Mouse (Mus musculus) mouse trophoblast stem cell (cell line): ENCODE data around the gene Slc15a4.

ENCODE experiments used
- in situ Hi-C, 2 experiments: fragments of 300-500 bp; cut with MseI, MboI; formaldehyde crosslinking; loops; 2 replicates in 1 of 2; 3 replicates in 1 of 2; pipeline ENCODE4 v1.15.1; 2025

The Slc15a4 gene

DNA sequence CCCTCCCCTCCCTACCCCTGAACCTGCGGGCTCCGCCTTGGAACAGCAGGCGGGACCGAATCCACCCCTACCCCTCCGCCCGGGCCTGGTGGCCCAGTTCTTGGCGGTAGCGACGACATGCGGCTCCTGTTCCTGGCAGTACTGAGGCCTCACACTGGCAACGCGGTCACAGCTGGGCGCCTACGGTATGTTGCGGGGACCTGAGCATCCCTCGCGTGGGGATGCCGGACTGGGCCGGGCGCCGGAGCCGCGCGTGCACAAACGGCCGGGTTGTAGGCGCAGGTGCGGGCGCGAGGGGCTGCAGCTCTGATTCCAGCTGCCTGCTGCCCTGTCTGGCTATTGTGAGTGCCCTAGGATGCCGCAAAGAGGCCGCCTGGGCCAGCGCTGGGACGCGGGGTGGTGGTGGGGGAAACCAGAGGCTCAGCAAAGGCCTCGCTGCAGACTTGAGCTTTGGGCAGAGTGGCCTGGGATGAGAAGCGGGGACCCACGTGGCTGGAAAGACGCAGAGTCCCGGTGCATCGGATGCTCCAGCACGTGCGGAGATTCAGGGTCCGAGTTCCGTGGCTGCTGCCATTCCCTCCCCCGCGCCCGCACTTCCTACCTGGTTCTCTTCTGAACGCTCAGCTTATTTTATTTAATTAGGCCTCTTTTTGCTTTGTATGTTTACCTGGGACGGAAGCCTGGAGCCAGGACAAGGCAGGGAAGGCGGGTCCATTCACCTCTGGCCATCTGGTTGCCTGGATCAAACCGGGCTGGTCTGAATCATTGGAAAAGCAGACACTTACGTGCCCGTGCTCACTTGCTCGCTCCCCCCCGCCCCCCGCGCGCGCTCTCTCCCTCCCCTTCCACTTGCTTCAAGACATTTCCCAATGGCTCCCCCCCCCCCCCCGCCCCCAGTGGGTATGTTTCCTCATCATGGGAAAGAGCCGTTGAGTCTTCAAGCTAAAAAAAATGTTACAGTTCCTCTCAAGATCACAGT lies at the start of gene Slc15a4, which contains the start of gene Glt1d1:
TSS of gene Slc15a4 (minus strand) at position 731 of the 979 bp plus-strand sequence.
TSS of gene Glt1d1 (plus strand) at position 96 of the 979 bp plus-strand sequence.
- in situ Hi-C loops = no loop called here

DNA sequence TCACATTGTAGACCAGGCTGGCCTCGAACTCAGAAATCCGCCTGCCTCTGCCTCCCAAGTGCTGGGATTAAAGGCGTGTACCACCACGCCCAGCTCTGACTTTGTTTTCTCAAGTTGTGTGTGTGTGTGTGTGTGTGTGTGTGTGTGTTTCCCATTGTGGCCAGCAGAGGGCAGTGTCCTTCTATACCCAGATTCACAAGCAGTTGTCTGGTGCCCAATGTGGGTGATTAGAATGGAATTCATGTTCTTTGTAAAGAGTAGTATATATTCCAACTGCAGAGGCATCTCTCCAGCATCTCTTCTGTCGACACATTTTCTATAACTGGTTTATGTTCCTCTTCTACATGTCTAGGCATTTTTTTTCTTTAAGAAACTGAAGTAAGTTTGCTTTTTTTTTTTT lies 45.8 kb upstream of the Slc15a4 start:
- in situ Hi-C loops = no loop called here

- in situ Hi-C loops = no loop called here
These were observed 44.9 kb upstream of the Slc15a4 start for GRCm38 (mm10) chr5:127677561-127677960.

DNA sequence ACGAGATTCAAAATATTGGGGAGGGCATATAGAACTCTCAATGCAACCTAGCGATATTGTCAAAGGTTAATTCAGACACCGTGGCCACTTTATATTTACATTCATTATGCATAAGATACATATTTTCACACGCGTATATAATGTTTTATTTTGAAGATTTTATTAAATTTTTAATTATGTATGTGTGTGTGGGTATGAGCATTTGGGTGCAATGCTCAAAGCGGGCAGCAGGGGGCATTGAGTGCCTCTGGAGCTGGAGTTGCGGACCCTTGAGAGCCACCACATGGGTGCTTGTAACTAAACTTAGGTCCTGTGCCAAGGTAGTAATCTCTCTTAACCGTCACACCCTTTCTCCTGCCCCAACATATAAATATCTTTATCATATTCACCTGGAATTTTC lies 41.2 kb upstream of the Slc15a4 start:
- in situ Hi-C loops = no loop called here

GRCm38 (mm10) chr5:127660979-127661378 lies 28.3 kb upstream of the Slc15a4 start:
- in situ Hi-C loops = no loop called here

- in situ Hi-C loops = no loop called here
These were observed 27.6 kb upstream of the Slc15a4 start for GRCm38 (mm10) chr5:127660267-127660666.

DNA sequence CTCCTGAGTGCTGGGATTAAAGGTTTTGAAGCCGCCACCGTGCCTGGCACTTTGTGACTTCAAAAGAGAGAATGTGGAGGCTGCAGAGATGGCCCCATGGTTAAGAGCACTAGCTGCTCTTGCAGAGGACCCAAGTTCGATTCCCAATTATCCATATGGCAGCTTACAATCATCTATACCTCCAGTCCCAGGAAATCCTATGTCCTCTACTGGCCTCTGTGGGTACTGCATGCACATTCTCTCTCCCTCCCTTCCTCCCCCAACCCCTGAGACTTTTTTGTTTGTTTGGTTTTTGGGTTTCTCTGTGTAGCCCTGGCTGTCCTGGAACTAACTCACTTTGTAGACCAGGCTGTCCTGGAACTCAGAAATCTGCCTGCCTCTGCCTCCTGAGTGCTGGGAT lies 26.6 kb upstream of the Slc15a4 start:
- in situ Hi-C loops = no loop called here

- in situ Hi-C loops = no loop called here
These were observed 25.6 kb upstream of the Slc15a4 start for GRCm38 (mm10) chr5:127658257-127658656.

DNA sequence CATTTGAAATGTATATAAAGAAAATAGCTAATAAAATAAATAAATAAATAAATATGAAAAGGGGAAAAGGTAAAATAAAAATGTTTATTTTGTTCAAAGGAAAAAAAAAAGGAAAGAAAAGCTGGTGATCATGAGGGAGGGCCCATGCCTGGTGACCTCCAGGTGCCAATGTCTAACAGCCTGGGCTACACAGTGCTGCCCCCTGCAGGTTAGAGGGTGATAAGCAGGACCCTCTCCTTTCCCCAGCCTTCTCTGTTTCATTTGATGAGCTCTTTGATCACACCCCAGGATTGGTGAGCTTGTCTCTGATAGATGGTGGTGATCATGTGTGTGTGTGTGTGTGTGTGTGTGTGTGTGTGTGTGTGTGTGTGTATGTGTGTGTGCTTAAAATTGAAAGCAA lies 16.4 kb upstream of the Slc15a4 start:
- in situ Hi-C loops = no loop called here

- in situ Hi-C loops = no loop called here
These were observed 15.3 kb upstream of the Slc15a4 start for GRCm38 (mm10) chr5:127648046-127648445.

DNA sequence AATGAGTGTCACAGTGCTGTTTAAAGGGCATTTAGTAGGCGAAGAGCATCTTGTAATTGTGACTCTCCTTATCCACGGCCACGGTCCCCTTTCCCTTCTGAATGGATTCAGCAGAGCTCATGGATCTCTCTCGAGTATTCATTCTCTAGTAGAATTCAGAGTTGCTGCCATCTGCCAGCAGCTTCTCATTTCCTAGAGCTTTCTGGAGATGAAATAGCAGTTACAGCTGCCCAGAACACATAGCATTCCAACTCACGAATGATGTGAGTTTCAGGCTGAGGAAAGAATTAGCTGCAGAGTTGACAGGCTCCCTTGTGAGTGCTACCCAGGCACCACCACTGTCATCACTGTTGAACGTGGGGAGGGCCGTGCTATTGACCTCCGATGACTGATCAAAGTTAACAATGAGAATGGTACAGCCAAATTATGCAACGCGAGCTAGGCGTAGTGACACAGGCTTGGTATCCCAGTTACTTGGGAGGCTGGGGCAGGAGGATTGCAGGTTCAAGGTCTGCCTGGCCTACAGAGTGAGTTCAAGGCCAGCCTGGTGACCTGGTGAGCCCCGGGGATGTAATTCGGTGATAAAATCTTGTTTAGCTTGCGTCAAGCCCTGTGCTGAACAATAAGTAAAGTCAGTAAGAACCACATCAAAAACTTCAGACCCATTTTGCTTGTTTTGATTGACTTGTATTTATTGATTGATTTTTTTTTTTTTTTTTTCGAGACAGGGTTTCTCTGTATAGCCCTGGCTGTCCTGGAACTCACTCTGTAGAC lies 8.7 kb upstream of the Slc15a4 start:
- in situ Hi-C loops = no loop called here

DNA sequence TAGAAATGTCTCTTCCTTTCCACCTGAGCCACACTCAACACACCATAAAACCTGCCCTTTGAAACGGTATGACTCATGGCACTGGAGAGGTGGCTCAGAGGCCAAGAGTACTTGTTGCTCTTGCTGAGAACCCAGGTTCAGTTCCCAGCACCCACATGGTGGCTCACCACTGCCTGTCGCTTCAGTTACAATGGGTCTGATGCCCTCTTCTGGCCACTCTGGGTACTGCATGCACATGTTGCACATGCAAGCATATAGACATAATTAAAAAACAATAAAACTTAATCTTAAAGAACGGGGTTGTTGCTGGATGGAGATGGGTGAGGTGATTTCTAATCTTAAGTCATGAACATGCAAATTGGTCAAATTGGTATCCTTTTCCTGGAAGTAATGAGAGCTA lies 7.7 kb upstream of the Slc15a4 start:
- in situ Hi-C loops = no loop called here

DNA sequence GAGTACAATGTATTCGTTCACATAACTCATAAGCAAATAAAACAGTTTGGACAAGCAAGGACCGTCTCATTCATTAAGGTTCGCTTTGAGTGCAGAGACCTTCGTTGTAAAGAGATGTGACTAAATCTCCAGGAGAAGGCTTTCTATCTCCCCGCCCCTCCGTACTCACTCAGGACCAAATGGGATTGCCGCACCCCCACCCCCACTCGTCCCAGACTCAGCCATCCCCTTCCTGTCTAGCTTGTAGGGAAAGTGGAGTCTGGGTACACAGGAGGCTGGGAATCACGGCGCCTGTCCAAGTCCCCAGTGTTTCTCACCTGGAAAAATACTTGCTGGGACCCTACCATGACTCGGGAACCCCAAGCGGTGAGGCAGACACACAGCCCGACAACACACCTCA lies 6.9 kb upstream of the Slc15a4 start:
- in situ Hi-C loops = no loop called here

DNA sequence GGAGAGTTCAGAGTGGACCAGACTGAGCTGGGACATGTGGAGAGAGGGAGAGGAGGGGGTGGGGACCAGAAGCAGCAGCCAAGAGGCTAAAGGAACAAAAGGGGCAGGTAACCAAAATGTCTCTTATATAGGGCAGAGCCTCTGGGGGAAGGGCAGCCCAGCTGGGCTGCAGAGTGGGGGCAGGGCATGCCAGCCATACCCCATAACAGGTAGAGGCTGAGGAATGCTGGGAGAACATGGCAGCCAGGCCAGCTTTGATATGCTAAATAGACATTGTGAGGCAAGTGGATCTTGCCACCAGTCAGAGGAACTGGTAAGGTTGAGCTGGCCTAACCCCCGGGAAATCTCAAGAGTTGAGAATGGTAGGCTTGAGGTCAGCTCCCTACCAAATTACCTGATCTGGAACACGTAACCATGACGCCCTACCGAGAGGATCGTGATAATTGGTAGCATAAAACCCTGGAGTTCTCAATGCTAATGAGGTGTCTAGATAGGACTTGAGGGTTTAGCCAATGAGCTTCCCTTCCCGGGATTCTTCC lies 6.4 kb upstream of the Slc15a4 start:
- in situ Hi-C loops = no loop called here

DNA sequence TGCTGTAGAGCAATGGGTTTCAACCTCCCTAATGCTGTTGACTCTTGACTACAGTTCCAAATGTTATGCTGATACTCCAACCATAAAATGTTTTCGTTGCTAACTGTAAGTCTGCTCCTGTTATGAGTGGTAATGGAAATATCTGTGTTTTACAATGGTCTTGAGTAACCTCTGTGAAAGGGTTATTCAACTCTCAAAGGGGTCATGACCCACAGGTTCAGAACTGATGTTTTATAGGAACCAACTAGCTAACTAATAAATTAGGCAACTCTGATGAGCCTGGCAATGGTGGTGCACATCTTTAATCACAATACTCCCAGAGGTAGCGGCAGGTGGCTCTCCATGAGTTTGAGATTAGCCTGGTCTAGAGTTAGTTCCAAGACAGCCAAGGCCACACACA lies 5.5 kb upstream of the Slc15a4 start:
- in situ Hi-C loops = no loop called here

DNA sequence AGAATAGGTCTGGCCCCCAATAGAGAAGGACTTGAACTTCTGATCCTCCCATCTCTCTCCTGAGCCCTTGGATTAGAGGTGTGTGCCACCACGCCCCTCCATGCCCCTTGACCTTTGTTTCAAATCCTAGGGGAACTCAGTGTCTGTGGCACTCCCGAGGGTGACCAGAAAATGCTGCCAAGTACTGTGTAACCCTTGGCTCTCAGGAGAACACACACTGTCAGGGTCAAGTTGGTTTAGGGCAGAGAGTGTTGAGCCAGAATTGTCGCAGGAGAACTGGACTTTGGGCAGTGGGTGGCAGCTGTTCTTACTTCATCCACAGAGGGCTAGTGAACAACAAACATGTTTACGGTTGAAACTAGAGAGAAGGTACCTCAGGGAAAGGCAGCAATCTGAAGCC lies 4.9 kb upstream of the Slc15a4 start:
- in situ Hi-C loops = no loop called here

DNA sequence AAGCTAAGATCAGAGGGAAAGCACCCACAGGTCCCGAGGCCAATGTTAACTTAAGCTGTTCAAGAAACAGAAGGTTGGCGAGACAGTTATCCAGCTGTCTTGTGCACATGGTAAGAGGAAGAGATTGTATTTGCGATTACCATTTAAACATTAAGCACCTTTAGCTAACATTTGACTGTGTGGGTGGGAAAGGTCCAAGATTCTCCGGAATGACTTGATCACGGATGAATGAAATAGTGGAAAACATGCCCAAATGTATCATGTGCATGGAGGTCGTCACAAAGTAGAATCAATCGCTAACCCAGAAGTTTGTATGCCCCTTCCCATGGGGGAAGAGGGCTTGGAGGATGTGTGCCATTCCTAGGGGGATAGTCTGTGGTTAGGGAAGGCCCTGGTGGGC lies 969 bp upstream of the Slc15a4 start:
- in situ Hi-C loops = no loop called here

DNA sequence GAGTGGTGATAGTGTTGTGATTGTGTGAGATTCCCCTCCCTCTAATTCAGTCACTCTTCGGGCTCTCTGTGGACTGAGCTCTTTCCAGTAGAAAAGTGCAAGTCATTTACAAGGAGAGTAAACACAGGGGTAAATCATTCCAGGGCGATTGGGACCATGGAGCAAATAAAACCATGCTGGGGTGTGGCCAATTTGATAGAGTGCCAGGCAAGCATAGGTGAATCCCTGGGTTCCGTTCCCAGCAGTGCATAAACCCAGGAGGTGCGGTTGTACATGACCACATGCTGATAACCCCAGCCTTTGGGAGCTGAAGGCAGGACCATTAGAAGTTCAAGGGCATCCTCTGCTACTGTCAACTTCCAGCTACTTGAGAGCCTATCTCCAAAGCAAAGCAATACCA lies 491 bp upstream of the Slc15a4 start:
- in situ Hi-C loops = no loop called here

DNA sequence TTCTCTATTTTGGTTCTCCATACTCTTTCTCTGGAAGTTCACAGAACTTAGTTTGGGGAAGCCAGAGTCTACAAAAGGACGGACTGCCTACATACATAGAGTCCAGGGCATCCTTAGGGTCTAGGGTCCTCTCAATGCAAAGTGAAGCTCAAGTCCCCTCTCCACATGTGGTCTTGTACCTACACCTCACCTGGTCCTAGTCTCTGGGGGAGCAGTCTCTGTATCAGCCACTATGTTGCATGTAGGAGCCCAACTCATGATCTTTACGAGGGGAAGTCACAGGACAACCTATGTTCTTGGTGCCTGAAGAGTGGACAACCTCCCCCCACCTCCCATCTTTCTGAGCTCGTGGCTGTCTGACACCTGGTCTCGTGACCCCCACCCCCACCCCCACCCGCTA lies 1.0 kb downstream of the Slc15a4 start:
- in situ Hi-C loops = no loop called here

DNA sequence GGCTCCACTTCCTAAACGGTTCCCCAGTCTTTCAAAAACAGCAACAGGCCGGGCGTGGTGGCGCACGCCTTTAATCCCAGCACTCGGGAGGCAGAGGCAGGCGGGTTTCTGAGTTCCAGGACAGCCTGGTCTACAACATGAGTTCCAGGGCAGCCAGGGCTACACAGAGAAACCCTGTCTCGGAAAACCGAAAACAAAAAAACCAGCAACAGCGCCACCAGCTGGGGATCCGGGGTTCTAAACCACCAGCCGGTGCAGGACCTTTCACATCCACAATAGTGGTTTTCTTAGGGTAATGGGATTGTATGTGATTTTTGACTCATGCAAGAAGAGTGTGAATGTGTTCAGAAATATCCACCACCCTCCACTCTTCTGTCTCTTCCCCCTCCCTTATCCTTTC lies 5.5 kb downstream of the Slc15a4 start:
- in situ Hi-C loops = no loop called here

DNA sequence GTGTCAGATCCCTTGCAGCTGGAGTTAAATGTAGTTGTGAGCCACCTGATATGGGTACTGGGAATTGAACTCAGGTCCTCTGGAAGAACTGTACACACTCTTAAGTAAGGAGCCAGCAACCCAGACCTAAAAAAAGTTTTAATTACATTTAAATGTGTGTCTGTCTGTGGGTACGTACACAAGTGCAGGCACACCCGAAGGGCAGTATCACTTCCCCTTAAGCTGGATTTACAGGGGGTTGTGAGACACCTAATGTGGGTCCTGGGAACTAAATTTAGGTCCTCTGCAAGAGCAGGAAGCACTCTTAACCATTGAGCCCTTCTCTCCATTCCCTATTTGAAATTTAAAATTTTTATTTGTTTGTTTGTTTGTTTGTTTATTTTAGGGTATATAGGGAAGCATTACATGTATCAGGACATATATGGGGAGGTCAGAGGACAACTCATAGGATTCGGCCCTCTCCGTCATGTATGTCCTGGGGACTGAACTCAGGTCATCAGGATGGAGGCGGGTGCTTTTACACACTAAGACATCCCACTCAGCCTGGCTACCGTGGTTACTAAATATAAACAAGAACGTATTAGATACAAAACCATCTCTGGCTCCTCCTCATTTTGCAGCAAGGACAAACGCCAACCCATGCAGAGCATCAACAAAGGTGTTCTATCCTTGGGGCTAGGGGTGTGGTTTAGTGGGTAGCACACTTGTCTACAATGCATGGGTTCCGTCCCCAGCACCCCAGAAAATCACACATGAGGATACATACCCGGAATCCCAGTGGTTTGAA lies 8.1 kb downstream of the Slc15a4 start:
- in situ Hi-C loops = loop anchor here in 1 of 2 experiments (25.0 kb wide), 1 partner anchor 1388 kb away; the partner anchor contains the start of genes Ran and Stx2
